Mouse (Mus musculus): ENCODE measurements around the gene Dnajb14.

GRCm38 (mm10) chr3:137913093-137913492 lies 45.6 kb downstream of the Dnajb14 start:
- TF ChIP-seq CTCF (IDR thresholded peaks at IDR 0.05; ENCODE audit: insufficient read depth, low read length) (no peak), POLR2A (IDR thresholded peaks at IDR 0.05; ENCODE audit: borderline replicate concordance, extremely low read depth, low read depth, low read length) (no peak)
